Mouse (Mus musculus): ENCODE results near the gene Doxl2.

DNA sequence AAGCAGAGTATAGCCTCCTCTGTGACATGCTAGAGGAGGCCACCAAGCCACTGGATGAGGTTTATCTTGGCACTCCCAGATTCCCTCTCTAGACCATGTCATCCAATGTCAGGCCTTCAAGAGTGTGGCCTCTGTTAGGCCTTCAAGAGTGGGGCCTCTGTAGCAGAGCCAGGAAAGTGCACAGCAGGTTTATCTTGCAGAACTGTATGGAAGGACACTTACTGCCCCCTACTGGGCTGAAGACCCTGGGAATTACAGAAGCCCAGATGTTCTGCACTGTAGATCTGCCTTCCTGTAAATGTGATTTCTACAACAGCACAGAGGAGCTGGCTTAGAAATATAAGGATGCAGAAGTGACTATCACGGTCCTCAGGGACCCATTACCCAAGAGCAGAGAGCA, 19.8 kb upstream of the Doxl2 start:
- TF ChIP-seq POLR2A (IDR thresholded peaks at IDR 0.05; ENCODE audit: insufficient read depth, low read depth, low read length) (no peak), CTCF (IDR thresholded peaks at IDR 0.05) (peak; percentile 69)

Data from heart, adult 2 months (tissue).